Mouse (Mus musculus) mouse trophoblast stem cell (cell line): ENCODE measurements around the gene Bad.

Experiments used
- in situ Hi-C, 2 experiments: fragments of 300-500 bp; cut with MseI, MboI; formaldehyde crosslinking; loops; 2 replicates in 1 of 2; 3 replicates in 1 of 2; pipeline ENCODE4 v1.15.1; 2025

Bad gene

GRCm38 (mm10) chr19:6934195-6934977 lies 7.3 kb upstream of the Bad start, which contains the start of gene Kcnk4:
Kcnk4 (minus strand) TSS chr19:6934515.
- in situ Hi-C loops = no loop called here

GRCm38 (mm10) chr19:6936299-6936698 lies 5.4 kb upstream of the Bad start:
- in situ Hi-C loops = no loop called here

- in situ Hi-C loops = no loop called here
These were observed 3.9 kb upstream of the Bad start for GRCm38 (mm10) chr19:6937541-6938465.

- in situ Hi-C loops = no loop called here
These were observed 2.3 kb upstream of the Bad start for GRCm38 (mm10) chr19:6939106-6940002.

- in situ Hi-C loops = no loop called here
These were observed 987 bp upstream of the Bad start for GRCm38 (mm10) chr19:6940396-6941351.

- in situ Hi-C loops = no loop called here
These were observed 609 bp downstream of the Bad start, which contains the start of gene Gpr137 for GRCm38 (mm10) chr19:6942249-6942691. Gpr137 (minus strand) TSS chr19:6942480.

- in situ Hi-C loops = no loop called here
These were observed 1.1 kb downstream of the Bad start for GRCm38 (mm10) chr19:6942764-6943163.

- in situ Hi-C loops = no loop called here
These were observed 2.0 kb downstream of the Bad start for GRCm38 (mm10) chr19:6943709-6944108.

- in situ Hi-C loops = no loop called here
These were observed 6.1 kb downstream of the Bad start for GRCm38 (mm10) chr19:6947742-6948141.

- in situ Hi-C loops = no loop called here
These were observed 6.5 kb downstream of the Bad start for GRCm38 (mm10) chr19:6948186-6948585.

GRCm38 (mm10) chr19:6949532-6949931 lies 7.9 kb downstream of the Bad start:
- in situ Hi-C loops = no loop called here

GRCm38 (mm10) chr19:6949951-6950350 lies 8.3 kb downstream of the Bad start:
- in situ Hi-C loops = no loop called here

GRCm38 (mm10) chr19:6950613-6951153 lies 9.0 kb downstream of the Bad start:
- in situ Hi-C loops = no loop called here

GRCm38 (mm10) chr19:6951381-6951968 lies 9.8 kb downstream of the Bad start:
- in situ Hi-C loops = no loop called here

- in situ Hi-C loops = no loop called here
These were observed 10.5 kb downstream of the Bad start for GRCm38 (mm10) chr19:6951994-6952711.

GRCm38 (mm10) chr19:6952712-6953037 lies 11.0 kb downstream of the Bad start:
- in situ Hi-C loops = no loop called here

- in situ Hi-C loops = no loop called here
These were observed 12.4 kb downstream of the Bad start for GRCm38 (mm10) chr19:6954046-6954445.

GRCm38 (mm10) chr19:6955424-6955823 lies 13.8 kb downstream of the Bad start:
- in situ Hi-C loops = no loop called here

GRCm38 (mm10) chr19:6956461-6956860 lies 14.8 kb downstream of the Bad start:
- in situ Hi-C loops = no loop called here
